Mouse (Mus musculus) lung, postnatal 0 days (tissue): ENCODE data around the gene Fam71f2. TPM values are rescaled to one million over a fixed set of nuclear protein-coding genes. Genes with fewer than 3 reads are reported as not detected.

Experiments used
- ATAC-seq: fragments of 200-750 bp; cut with Nextera tagmentation; 2 replicates; pipeline ENCODE4 v1.8.0; 2017; ENCODE audit warnings: moderate library complexity
- DNase-seq: peaks from one replicate; pipeline ENCODE4 v3.0.0-alpha.2; 2016; ENCODE audit warnings: low spot score
- H3K27ac ChIP-seq: fragments of 300-500 bp; sonication (generic); 2 replicates; pipeline ENCODE4 v1.5.1; 2014; ENCODE audit warnings: antibody characterized with exemption, mild to moderate bottlenecking, low read length, mixed read lengths
- H3K27me3 ChIP-seq: fragments of 300-500 bp; sonication (generic); replicated peaks from 2 replicates; pipeline ENCODE4 v1.6.1; 2014; ENCODE audit warnings: low read length, mixed read lengths; ENCODE audit not compliant: insufficient read depth
- H3K36me3 ChIP-seq: fragments of 300-500 bp; sonication (generic); 2 replicates; pipeline ENCODE4 v1.6.1; 2014; ENCODE audit warnings: low read length, mixed read lengths; ENCODE audit not compliant: insufficient read depth
- H3K4me1 ChIP-seq: fragments of 300-500 bp; sonication (generic); 2 replicates; pipeline ENCODE4 v1.6.1; 2014; ENCODE audit warnings: antibody characterized with exemption, low read depth, low read length, mixed read lengths; ENCODE audit not compliant: insufficient read depth
- H3K4me2 ChIP-seq: fragments of 300-500 bp; sonication (generic); replicated peaks from 2 replicates; pipeline ENCODE4 v1.6.1; 2014; ENCODE audit warnings: low read depth, mild to moderate bottlenecking, low read length, moderate library complexity, mixed read lengths
- H3K4me3 ChIP-seq: fragments of 300-500 bp; sonication (generic); 2 replicates; pipeline ENCODE4 v1.5.1; 2014; ENCODE audit warnings: low read depth, low read length
- H3K9ac ChIP-seq: fragments of 300-500 bp; sonication (generic); replicated peaks from 2 replicates; pipeline ENCODE4 v1.6.1; 2014; ENCODE audit warnings: low read depth, mild to moderate bottlenecking
- H3K9me3 ChIP-seq: fragments of 300-500 bp; sonication (generic); 2 replicates; pipeline ENCODE4 v1.6.1; 2016; ENCODE audit warnings: low read length, mixed read lengths
- CTCF ChIP-seq: IDR thresholded peaks from 2 replicates; pipeline ENCODE4 v1.5.1; 2016; ENCODE audit warnings: antibody characterized with exemption, mild to moderate bottlenecking
- EP300 ChIP-seq: IDR thresholded peaks from 2 replicates; pipeline ENCODE4 v1.6.1; 2016; ENCODE audit warnings: antibody characterized with exemption, mild to moderate bottlenecking, control low read depth
- WGBS: fragments of 180-500 bp; shearing (Covaris S2); extraction: QIAGEN DNeasy Blood & Tissue Kit; methylation state at CpG from one replicate; pipeline ENCODE4 v1.1.7; 2014; 5-methylcytosine and 5-hydroxymethylcytosine counted together
- polyA plus RNA-seq: library from polyadenylated mRNA; unstranded; fragments of >200 nt; fragmentation: Nextera tagmentation; extraction: Ambion mirVana; gene quantifications from 2 replicates; pipeline ENCODE4 v1.2.1, GENCODE M21; 2015

Fam71f2 gene
- polyA plus RNA-seq, 1 experiment from 2014 or later, result 1.2 TPM

- H3K4me3 ChIP-seq, result no peak overlapping the region
- DNase-seq, result no peak
- TF ChIP-seq EP300 (no peak), CTCF (no peak)
- 82% methylated on average over 16 of the region's 16 CpGs for WGBS
- H3K9me3 ChIP-seq, result no peaks in the 10 kb centered on the region
- no peak overlapping the region for H3K27ac ChIP-seq
- H3K9ac ChIP-seq, result no peak overlapping the region
- H3K27me3 ChIP-seq, result no peaks in the 10 kb centered on the region
- no peaks in the 10 kb centered on the region for H3K36me3 ChIP-seq
- no peak for ATAC-seq
- no peaks in the 10 kb centered on the region for H3K4me1 ChIP-seq
- no peak overlapping the region for H3K4me2 ChIP-seq
Measured at GRCm38 (mm10) chr6:29308846-29309605, 29.6 kb downstream of the Fam71f2 start.

- Histone ChIP-seq H3K4me2 (no peak overlapping the region), H3K36me3 (no peaks in the 10 kb centered on the region), H3K27me3 (no peaks in the 10 kb centered on the region), H3K9ac (no peak overlapping the region), H3K9me3 (no peaks in the 10 kb centered on the region), H3K27ac (no peak overlapping the region), H3K4me1 (no peaks in the 10 kb centered on the region), H3K4me3 (no peak overlapping the region)
- ATAC-seq, result no peak
- DNase-seq, result no peak
- 69% methylated on average over 14 of the region's 14 CpGs for WGBS
- TF ChIP-seq EP300 (no peak), CTCF (no peak)
Measured at GRCm38 (mm10) chr6:29313690-29314202, 34.4 kb downstream of the Fam71f2 start.

GRCm38 (mm10) chr6:29317286-29317685 lies 37.9 kb downstream of the Fam71f2 start:
- WGBS, result 53% methylated on average over 2 of the region's 2 CpGs
- Histone ChIP-seq H3K27ac (no peak overlapping the region), H3K9me3 (no peaks in the 10 kb centered on the region), H3K4me3 (no peak overlapping the region), H3K9ac (no peak overlapping the region), H3K4me2 (no peak overlapping the region), H3K27me3 (no peaks in the 10 kb centered on the region), H3K36me3 (no peaks in the 10 kb centered on the region), H3K4me1 (no peaks in the 10 kb centered on the region)
- ATAC-seq, result peak; percentile 30; the same call in 1 of the 2 replicates
- TF ChIP-seq CTCF, result no peak
- no peak for TF ChIP-seq EP300
- no peak for DNase-seq

GRCm38 (mm10) chr6:29317941-29318340 lies 38.5 kb downstream of the Fam71f2 start:
- Histone ChIP-seq H3K4me2 (no peak overlapping the region), H3K4me3 (no peak overlapping the region), H3K4me1 (no peaks in the 10 kb centered on the region), H3K9ac (no peak overlapping the region), H3K27me3 (no peaks in the 10 kb centered on the region), H3K27ac (no peak overlapping the region), H3K36me3 (no peaks in the 10 kb centered on the region), H3K9me3 (no peaks in the 10 kb centered on the region)
- ATAC-seq, result no peak
- 60% methylated on average over 3 of the region's 3 CpGs for WGBS
- TF ChIP-seq CTCF, result no peak
- no peak for TF ChIP-seq EP300
- DNase-seq, result no peak

GRCm38 (mm10) chr6:29318879-29319278 lies 39.5 kb downstream of the Fam71f2 start, which contains the start of gene Fam71f1:
TSS of gene Fam71f1 (plus strand) at chr6:29319140.
- H3K4me2 ChIP-seq, result no peak within 1 kb of the TSS
- no peak within 1 kb of the TSS for H3K27ac ChIP-seq
- peak; percentile 52 for DNase-seq
- no peaks in the 10 kb centered on the region for H3K27me3 ChIP-seq
- no peak for TF ChIP-seq EP300
- TF ChIP-seq CTCF, result no peak
- H3K36me3 ChIP-seq, result no peaks in the 10 kb centered on the region
- WGBS, result 34% methylated on average over 5 of the region's 5 CpGs
- H3K9me3 ChIP-seq, result no peaks in the 10 kb centered on the region
- no peaks in the 10 kb centered on the region for H3K4me1 ChIP-seq
- H3K4me3 ChIP-seq, result no peak within 1 kb of the TSS
- no peak within 1 kb of the TSS for H3K9ac ChIP-seq
- peak; percentile 83 for ATAC-seq

- H3K4me3 ChIP-seq, result no peak overlapping the region
- H3K9ac ChIP-seq, result no peak overlapping the region
- no peaks in the 10 kb centered on the region for H3K27me3 ChIP-seq
- no peaks in the 10 kb centered on the region for H3K4me1 ChIP-seq
- no peak for ATAC-seq
- no peak overlapping the region for H3K4me2 ChIP-seq
- H3K36me3 ChIP-seq, result no peaks in the 10 kb centered on the region
- WGBS, result 72% methylated on average over 6 of the region's 6 CpGs
- no peaks in the 10 kb centered on the region for H3K9me3 ChIP-seq
- no peak for TF ChIP-seq CTCF
- TF ChIP-seq EP300, result no peak
- no peak overlapping the region for H3K27ac ChIP-seq
- DNase-seq, result no peak
Measured at GRCm38 (mm10) chr6:29321586-29321985, 42.2 kb downstream of the Fam71f2 start.
